Mouse (Mus musculus) activated CD4-positive, CD25-positive, alpha-beta regulatory T cell, adult 4 months (primary cell): Measurements from ENCODE around the gene Baz2a. TPM values are rescaled to one million over a fixed set of nuclear protein-coding genes. Genes with fewer than 3 reads are reported as not detected.
"Not testable (repeated sequence)": the region's sequence is repeated elsewhere in the genome, so short reads cannot be mapped to it uniquely, and the experiment has no call there.

Experiments used
- ATAC-seq: one replicate; pipeline ENCODE4 v1.8.0; 2017
- polyA plus RNA-seq, 2 experiments: library from polyadenylated mRNA; unstranded; fragments of 100-300 nt; shearing (Covaris generic); gene quantifications; one replicate each; pipeline ENCODE4 v1.2.1; 2017

Baz2a gene
- polyA plus RNA-seq, result 10 to 100 TPM; 44.1 to 53.3 TPM

GRCm38 (mm10) chr10:128091564-128092505 lies at the start of gene Baz2a:
Gene Baz2a, plus strand, starts transcription at chr10:128091577.
- ATAC-seq, result peak; percentile 60

GRCm38 (mm10) chr10:128041636-128042035 lies 49.7 kb upstream of the Baz2a start:
- no peak for ATAC-seq

GRCm38 (mm10) chr10:128042466-128042865 lies 48.9 kb upstream of the Baz2a start:
- ATAC-seq, result no peak

GRCm38 (mm10) chr10:128043041-128043835 lies 48.1 kb upstream of the Baz2a start:
- ATAC-seq, result no peak

- no peak for ATAC-seq
Observed at GRCm38 (mm10) chr10:128048157-128048556, 43.2 kb upstream of the Baz2a start.

- ATAC-seq, result no peak
Observed at GRCm38 (mm10) chr10:128049741-128050140, 41.6 kb upstream of the Baz2a start.

GRCm38 (mm10) chr10:128050355-128050754 lies 41.0 kb upstream of the Baz2a start:
- no peak for ATAC-seq

- ATAC-seq, result no peak
Observed at GRCm38 (mm10) chr10:128051589-128051988, 39.8 kb upstream of the Baz2a start.

GRCm38 (mm10) chr10:128052136-128052535 lies 39.2 kb upstream of the Baz2a start:
- ATAC-seq, result not testable (repeated sequence)

- no peak for ATAC-seq
Observed at GRCm38 (mm10) chr10:128053001-128053400, 38.4 kb upstream of the Baz2a start.

GRCm38 (mm10) chr10:128058184-128058583 lies 33.2 kb upstream of the Baz2a start:
- no peak for ATAC-seq

GRCm38 (mm10) chr10:128058601-128059151 lies 32.7 kb upstream of the Baz2a start, which contains the start of gene Ptges3:
Gene Ptges3, plus strand, starts transcription at chr10:128058954.
- ATAC-seq, result peak; percentile 69

GRCm38 (mm10) chr10:128059207-128059981 lies 32.0 kb upstream of the Baz2a start:
- ATAC-seq, result peak; percentile 74

- no peak for ATAC-seq
Observed at GRCm38 (mm10) chr10:128061109-128061508, 30.3 kb upstream of the Baz2a start.

- no peak for ATAC-seq
Observed at GRCm38 (mm10) chr10:128062221-128062989, 29.0 kb upstream of the Baz2a start.

- no peak for ATAC-seq
Observed at GRCm38 (mm10) chr10:128066072-128066471, 25.3 kb upstream of the Baz2a start.

GRCm38 (mm10) chr10:128069201-128069600 lies 22.2 kb upstream of the Baz2a start:
- no peak for ATAC-seq

GRCm38 (mm10) chr10:128070432-128070831 lies 20.9 kb upstream of the Baz2a start:
- not testable (repeated sequence) for ATAC-seq

- ATAC-seq, result not testable (repeated sequence)
Observed at GRCm38 (mm10) chr10:128078269-128078668, 13.1 kb upstream of the Baz2a start.

- no peak for ATAC-seq
Observed at GRCm38 (mm10) chr10:128080496-128080895, 10.9 kb upstream of the Baz2a start.

GRCm38 (mm10) chr10:128081807-128082476 lies 9.4 kb upstream of the Baz2a start:
- ATAC-seq, result no peak
